Mouse (Mus musculus): ENCODE measurements around the gene Iqgap1.

GRCm38 (mm10) chr7:80776090-80776489 is 49.7 kb downstream of the Iqgap1 start:
- TF ChIP-seq CTCF (conservative IDR thresholded peaks at IDR 0.05; ENCODE audit: insufficient read depth, insufficient read length, low read depth, low read length): no peak
- no peak for TF ChIP-seq POLR2A (IDR thresholded peaks at IDR 0.05; ENCODE audit: low read depth, low read length)
